Mouse (Mus musculus): ENCODE results near the gene Artn. TPM values are rescaled to one million over a fixed set of nuclear protein-coding genes. Genes with fewer than 3 reads are reported as not detected.

The Artn gene
- polyA plus RNA-seq, 1 experiment from 2014 or later, result 16.8 TPM

Other genes with a start within 250 kb of the Artn start
- gene Dmap1, start 247.5 kb downstream of the Artn start, polyA plus RNA-seq (2016; fragmentation: Nextera tagmentation; extraction: Ambion mirVana), result 87.0 and 87.5 TPM in 2 replicates
- gene Gm12845, start 205.4 kb downstream of the Artn start, polyA plus RNA-seq (2016; fragmentation: Nextera tagmentation; extraction: Ambion mirVana), result not detected in 2 replicates
- not detected in 2 replicates for gene Klf17, start 164.1 kb downstream of the Artn start, polyA plus RNA-seq (2016; fragmentation: Nextera tagmentation; extraction: Ambion mirVana)
- gene Slc6a9, start 95.3 kb downstream of the Artn start, polyA plus RNA-seq (2016; fragmentation: Nextera tagmentation; extraction: Ambion mirVana), result 14.7 and 16.5 TPM in 2 replicates
- 2.2 and 2.7 TPM in 2 replicates for gene Ccdc24, start 57.2 kb downstream of the Artn start, polyA plus RNA-seq (2016; fragmentation: Nextera tagmentation; extraction: Ambion mirVana)
- 36.4 and 39.8 TPM in 2 replicates for gene B4galt2, start 46.3 kb downstream of the Artn start, polyA plus RNA-seq (2016; fragmentation: Nextera tagmentation; extraction: Ambion mirVana)
- gene Atp6v0b, start 42.4 kb downstream of the Artn start, polyA plus RNA-seq (2016; fragmentation: Nextera tagmentation; extraction: Ambion mirVana), result 160 and 175 TPM in 2 replicates
- gene Dph2, start 37.7 kb downstream of the Artn start, polyA plus RNA-seq (2016; fragmentation: Nextera tagmentation; extraction: Ambion mirVana), result 18.3 and 18.8 TPM in 2 replicates
- 40.3 and 48.1 TPM in 2 replicates for gene Ipo13, start 14.8 kb downstream of the Artn start, polyA plus RNA-seq (2016; fragmentation: Nextera tagmentation; extraction: Ambion mirVana)
- gene St3gal3, start 205.2 kb upstream of the Artn start, polyA plus RNA-seq (2016; fragmentation: Nextera tagmentation; extraction: Ambion mirVana), result 8.9 and 12.1 TPM in 2 replicates

All from limb, embryonic 12.5 days (tissue).